Mouse (Mus musculus) 416B (cell line): Measurements from ENCODE around the gene Col4a4.

Source experiments
- DNase-seq: peaks from one replicate; pipeline ENCODE4 v3.0.0; 2011; ENCODE audit warnings: low read depth

Col4a4 gene

GRCm38 (mm10) chr1:82414434-82415045 lies 172.1 kb downstream of the Col4a4 start:
- no peak for DNase-seq

- DNase-seq = no peak
Observed at GRCm38 (mm10) chr1:82412085-82412484, 174.6 kb downstream of the Col4a4 start.

- no peak for DNase-seq
Observed at GRCm38 (mm10) chr1:82411521-82411920, 175.1 kb downstream of the Col4a4 start.

- no peak for DNase-seq
Observed at GRCm38 (mm10) chr1:82410548-82410947, 176.1 kb downstream of the Col4a4 start.

GRCm38 (mm10) chr1:82409271-82409670 lies 177.4 kb downstream of the Col4a4 start:
- no peak for DNase-seq

- DNase-seq = no peak
Observed at GRCm38 (mm10) chr1:82407786-82408185, 178.9 kb downstream of the Col4a4 start.
